Mouse (Mus musculus) ES-Bruce4 (cell line): Measurements from ENCODE around the gene Ccdc84. TPM values are rescaled to one million over a fixed set of nuclear protein-coding genes. Genes with fewer than 3 reads are reported as not detected.
"Not testable (repeated sequence)": the region's sequence is repeated elsewhere in the genome, so short reads cannot be mapped to it uniquely, and the experiment has no call there.

Experiments
- H3K27ac ChIP-seq: 2 replicates; pipeline ENCODE4 v1.5.1; 2012; ENCODE audit warnings: low read length, inconsistent platforms; ENCODE audit not compliant: insufficient read depth
- H3K27me3 ChIP-seq: 2 replicates; pipeline ENCODE4 v1.6.1; 2012; ENCODE audit warnings: mild to moderate bottlenecking, low read length, inconsistent platforms; ENCODE audit not compliant: control insufficient read depth, poor library complexity, insufficient read depth, severe bottlenecking
- H3K36me3 ChIP-seq: 2 replicates; pipeline ENCODE4 v1.6.1; 2012; ENCODE audit warnings: inconsistent platforms, mild to moderate bottlenecking, low read length, moderate library complexity; ENCODE audit not compliant: control insufficient read depth, poor library complexity, insufficient read depth, severe bottlenecking
- H3K4me1 ChIP-seq: one replicate; pipeline ENCODE4 v1.8.1; 2011; ENCODE audit warnings: low read length; ENCODE audit not compliant: control insufficient read depth, insufficient read depth
- H3K4me3 ChIP-seq: 2 replicates; pipeline ENCODE4 v1.5.1; 2011; ENCODE audit warnings: low read depth, mild to moderate bottlenecking, low read length
- H3K9ac ChIP-seq: 2 replicates; pipeline ENCODE4 v1.6.1; 2012; ENCODE audit warnings: low read depth, mild to moderate bottlenecking, inconsistent platforms; ENCODE audit not compliant: poor library complexity, severe bottlenecking
- H3K9me3 ChIP-seq: replicated peaks from 2 replicates; pipeline ENCODE4 v1.6.1; 2012; ENCODE audit warnings: mild to moderate bottlenecking, low read length, inconsistent platforms; ENCODE audit not compliant: control insufficient read depth, poor library complexity, insufficient read depth, severe bottlenecking
- CTCF ChIP-seq: IDR thresholded peaks from one replicate; pipeline ENCODE4 v1.8.1; 2011; ENCODE audit warnings: low read depth, low read length
- EP300 ChIP-seq: IDR thresholded peaks from 2 replicates; pipeline ENCODE4 v1.6.1; 2011; ENCODE audit warnings: low read depth, low read length; ENCODE audit not compliant: insufficient read depth
- POLR2A ChIP-seq: IDR thresholded peaks from one replicate; pipeline ENCODE4 v1.8.1; 2011; ENCODE audit warnings: low read length; ENCODE audit not compliant: insufficient read depth
- polyA plus RNA-seq: library from polyadenylated mRNA; stranded (reverse); fragments of >200 nt; gene quantifications from 2 replicates; pipeline ENCODE4 v1.2.4, GENCODE M21; 2011; ENCODE audit warnings: low read depth; ENCODE audit not compliant: missing spikeins, insufficient read depth, insufficient read length

Gene Ccdc84
- polyA plus RNA-seq, 1 experiment = 14.3 TPM

- Histone ChIP-seq H3K36me3 (peaks cover 21% of the 10 kb centered on the region), H3K27me3 (no peaks in the 10 kb centered on the region), H3K27ac (no peak overlapping the region), H3K4me1 (peaks cover 2% of the 10 kb centered on the region), H3K4me3 (peak overlapping the region; percentile 92), H3K9ac (peak overlapping the region; percentile 92), H3K9me3 (peaks cover 5% of the 10 kb centered on the region)
- TF ChIP-seq POLR2A = no peak
- TF ChIP-seq CTCF = no peak
- TF ChIP-seq EP300 = no peak
Observed at GRCm38 (mm10) chr9:44378153-44378730, 40.1 kb downstream of the Ccdc84 start.

- not testable (repeated sequence) for H3K4me1 ChIP-seq, H3K9me3 ChIP-seq
Observed at GRCm38 (mm10) chr9:44377335-44377734, 41.0 kb downstream of the Ccdc84 start.

GRCm38 (mm10) chr9:44376141-44376540 is 42.2 kb downstream of the Ccdc84 start:
- H3K36me3 ChIP-seq = no peaks in the 10 kb centered on the region
- peaks cover 8% of the 10 kb centered on the region for H3K9me3 ChIP-seq
- H3K9ac ChIP-seq = no peak overlapping the region
- H3K27ac ChIP-seq = 0 out of 2 replicates have a peak overlapping the region, but pooled peaks have one; percentile 21
- H3K4me1 ChIP-seq = peaks cover 2% of the 10 kb centered on the region
- TF ChIP-seq POLR2A (no peak), CTCF (no peak), EP300 (no peak)
- no peaks in the 10 kb centered on the region for H3K27me3 ChIP-seq
- no peak overlapping the region for H3K4me3 ChIP-seq

More at GRCm38 (mm10) chr9:44377335-44377734, 41.0 kb downstream of the Ccdc84 start:
- H3K4me3 ChIP-seq, H3K9ac ChIP-seq, H3K27ac ChIP-seq, H3K27me3 ChIP-seq: not testable (repeated sequence)
- H3K36me3 ChIP-seq = peaks cover 12% of the 10 kb centered on the region

GRCm38 (mm10) chr9:44373386-44373785 is 45.0 kb downstream of the Ccdc84 start:
- Histone ChIP-seq H3K27me3 (no peaks in the 10 kb centered on the region), H3K4me1 (no peaks in the 10 kb centered on the region), H3K27ac (peak overlapping the region; percentile 74), H3K36me3 (no peaks in the 10 kb centered on the region), H3K9ac (no peak overlapping the region), H3K4me3 (no peak overlapping the region), H3K9me3 (peaks cover 8% of the 10 kb centered on the region)
- TF ChIP-seq EP300 (no peak), CTCF (no peak), POLR2A (no peak)

- Histone ChIP-seq H3K27ac (no peak overlapping the region), H3K27me3 (no peaks in the 10 kb centered on the region), H3K9me3 (no peaks in the 10 kb centered on the region), H3K36me3 (peaks cover 3% of the 10 kb centered on the region; the same call in 1 of the 2 replicates), H3K4me3 (no peak overlapping the region), H3K9ac (no peak overlapping the region), H3K4me1 (no peaks in the 10 kb centered on the region)
- TF ChIP-seq POLR2A (no peak), CTCF (peak; percentile 83), EP300 (no peak)
Observed at GRCm38 (mm10) chr9:44364480-44364879, 53.9 kb downstream of the Ccdc84 start.

GRCm38 (mm10) chr9:44361931-44362330 is 56.4 kb downstream of the Ccdc84 start:
- not testable (repeated sequence) for H3K9me3 ChIP-seq, H3K4me1 ChIP-seq, H3K4me3 ChIP-seq, H3K9ac ChIP-seq, H3K27ac ChIP-seq, H3K27me3 ChIP-seq
- H3K36me3 ChIP-seq = peaks cover 14% of the 10 kb centered on the region
